Mouse (Mus musculus): Measurements from ENCODE around the gene Capn10.

Gene Capn10

GRCm38 (mm10) chr1:92976141-92976566, 42.0 kb downstream of the Capn10 start:
- peak in 1 of 2 experiments; percentile 20 for DNase-seq (ENCODE audit: low spot score in 2 of 2)

GRCm38 (mm10) chr1:92978645-92979044, 44.5 kb downstream of the Capn10 start:
- DNase-seq (ENCODE audit: low spot score in 2 of 2), result peak in 1 of 2 experiments; percentile 11

- DNase-seq (ENCODE audit: low spot score in 2 of 2), result peak in 1 of 2 experiments; percentile 8
Measured at GRCm38 (mm10) chr1:92979073-92979602, 45.0 kb downstream of the Capn10 start.

- DNase-seq (ENCODE audit: low spot score in 2 of 2), result peak in 1 of 2 experiments; percentile 18
Measured at GRCm38 (mm10) chr1:92981056-92981845, 47.1 kb downstream of the Capn10 start.

GRCm38 (mm10) chr1:92982931-92983605, 48.9 kb downstream of the Capn10 start:
- peak in 1 of 2 experiments; percentile 10 for DNase-seq (ENCODE audit: low spot score in 2 of 2)

GRCm38 (mm10) chr1:92984999-92985398, 50.8 kb downstream of the Capn10 start:
- DNase-seq (ENCODE audit: low spot score in 2 of 2), result peak in 1 of 2 experiments; percentile 25

- DNase-seq (ENCODE audit: low spot score in 2 of 2), result peak in 1 of 2 experiments; percentile 5
Measured at GRCm38 (mm10) chr1:92988894-92989293, 54.7 kb downstream of the Capn10 start.

- peak in 1 of 2 experiments; percentile 4 for DNase-seq (ENCODE audit: low spot score in 2 of 2)
Measured at GRCm38 (mm10) chr1:92989891-92990290, 55.7 kb downstream of the Capn10 start.

- no peak for DNase-seq (ENCODE audit: low spot score in 2 of 2)
Measured at GRCm38 (mm10) chr1:92992214-92992855, 58.2 kb downstream of the Capn10 start.

- no peak for DNase-seq (ENCODE audit: low spot score in 2 of 2)
Measured at GRCm38 (mm10) chr1:92992880-92993279, 58.7 kb downstream of the Capn10 start.
